Mouse (Mus musculus) c-Kit-negative CD71-positive TER-119-positive erythroid progenitor cells, embryonic 14.5 days (primary cell): Measurements from ENCODE around the gene Pin1.

Experiments used
- DNase-seq: peaks from one replicate; pipeline ENCODE4 v3.0.0-alpha.2; 2013; ENCODE audit warnings: low read depth, low spot score

The Pin1 gene

DNA sequence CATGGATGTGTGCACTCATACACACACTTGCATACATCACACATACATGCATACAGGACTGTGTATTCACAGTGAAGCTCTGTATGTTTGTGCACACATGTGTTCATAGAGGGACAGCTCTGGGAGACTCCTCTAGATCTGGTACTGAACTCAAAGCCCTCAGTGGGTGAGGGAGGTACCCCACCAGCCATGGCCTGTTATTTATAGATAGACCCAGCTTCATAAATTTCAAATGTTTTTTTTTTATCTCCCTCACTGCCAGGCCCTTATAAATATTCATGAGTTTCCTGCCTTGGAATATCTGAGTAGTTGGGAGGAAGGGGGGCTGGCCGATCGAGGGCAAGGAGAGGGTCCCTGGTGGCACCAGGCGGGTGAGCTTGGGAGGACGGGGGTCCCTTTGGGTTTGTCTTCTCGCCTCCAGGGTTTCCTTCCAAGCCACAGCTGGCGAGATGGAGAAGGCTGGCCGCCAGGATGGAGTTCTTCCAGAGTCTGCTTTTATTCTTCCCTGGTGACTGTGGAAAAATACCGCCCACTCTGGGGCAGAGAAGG, 52.0 kb downstream of the Pin1 start:
- DNase-seq, result no peak

DNA sequence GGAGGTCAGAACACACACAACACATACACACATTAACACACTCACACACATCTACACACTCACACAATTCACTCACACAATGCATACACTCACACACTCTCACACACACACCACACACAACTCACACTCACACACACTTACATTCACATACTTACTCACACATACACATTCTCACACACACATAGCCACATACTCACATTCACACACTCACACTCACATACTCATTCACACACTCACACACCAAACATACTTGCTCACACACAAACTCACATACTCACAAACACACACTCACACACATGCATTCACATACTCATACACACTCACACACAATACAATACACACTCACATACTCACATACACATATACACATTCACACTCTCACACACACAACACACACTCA, 53.5 kb downstream of the Pin1 start:
- DNase-seq, result no peak

DNA sequence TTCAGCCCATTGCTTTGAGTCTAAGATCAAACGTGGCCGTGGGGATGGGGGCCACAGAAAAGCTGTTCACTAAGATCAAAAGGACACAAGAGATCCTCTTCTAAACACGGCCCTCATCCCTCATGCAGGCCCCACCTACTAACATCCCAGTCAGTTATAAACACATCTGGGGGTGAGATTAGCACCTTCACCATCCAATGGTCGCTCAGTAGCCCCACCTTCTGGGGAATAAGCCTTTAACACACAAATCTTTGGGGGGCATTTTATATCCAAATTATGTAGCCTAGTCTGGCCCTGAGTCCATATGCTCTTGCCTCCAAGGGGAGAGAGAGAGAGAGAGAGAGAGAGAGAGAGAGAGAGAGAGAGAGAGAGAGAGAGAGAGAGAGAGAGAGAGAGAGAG, 54.1 kb downstream of the Pin1 start:
- no peak for DNase-seq

DNA sequence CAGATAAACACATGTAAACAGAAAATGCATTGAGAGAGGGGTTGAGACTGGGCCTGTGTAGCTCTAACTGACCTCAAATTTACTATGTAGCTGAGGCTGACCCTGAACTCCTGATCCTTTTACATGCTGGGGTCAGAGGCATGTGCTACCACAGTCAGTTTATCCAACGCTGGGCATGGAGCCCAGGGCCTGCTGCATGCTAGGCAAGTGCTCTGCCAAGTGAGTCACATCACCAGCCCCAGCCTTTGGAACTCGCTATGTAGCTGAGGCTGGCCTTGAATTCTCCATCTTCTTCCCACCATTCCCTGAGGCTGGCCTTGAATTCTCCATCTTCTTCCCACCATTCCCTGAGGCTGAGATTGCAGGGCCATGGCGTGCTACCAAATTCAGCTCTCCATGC, 58.6 kb downstream of the Pin1 start:
- DNase-seq, result no peak

DNA sequence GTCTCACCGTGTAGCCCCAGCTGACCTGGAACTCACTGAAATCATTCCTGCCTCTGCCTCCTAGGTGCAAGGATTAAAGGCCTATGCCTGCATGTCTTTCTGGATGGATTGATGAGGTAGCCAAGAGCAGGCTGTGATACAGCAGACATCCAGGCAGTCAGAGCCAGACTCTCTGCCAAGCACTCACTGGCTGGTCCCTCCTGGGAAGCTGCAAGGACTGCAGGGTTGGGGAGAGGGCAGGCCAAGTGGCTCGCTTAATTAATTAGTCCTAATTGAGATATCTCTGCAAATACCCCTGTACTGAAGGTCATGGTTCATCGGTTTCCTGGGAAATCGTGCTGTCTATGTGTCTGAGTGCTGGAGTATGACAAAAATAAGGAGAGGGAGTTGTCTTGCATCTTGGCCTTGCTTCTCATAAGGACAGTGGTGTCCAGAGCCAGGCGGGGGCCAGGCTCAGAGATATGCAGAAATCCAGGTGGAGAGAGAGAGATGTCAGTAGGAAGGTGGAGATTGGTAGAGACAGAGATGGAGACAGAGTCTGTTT, 61.1 kb downstream of the Pin1 start:
- no peak for DNase-seq

DNA sequence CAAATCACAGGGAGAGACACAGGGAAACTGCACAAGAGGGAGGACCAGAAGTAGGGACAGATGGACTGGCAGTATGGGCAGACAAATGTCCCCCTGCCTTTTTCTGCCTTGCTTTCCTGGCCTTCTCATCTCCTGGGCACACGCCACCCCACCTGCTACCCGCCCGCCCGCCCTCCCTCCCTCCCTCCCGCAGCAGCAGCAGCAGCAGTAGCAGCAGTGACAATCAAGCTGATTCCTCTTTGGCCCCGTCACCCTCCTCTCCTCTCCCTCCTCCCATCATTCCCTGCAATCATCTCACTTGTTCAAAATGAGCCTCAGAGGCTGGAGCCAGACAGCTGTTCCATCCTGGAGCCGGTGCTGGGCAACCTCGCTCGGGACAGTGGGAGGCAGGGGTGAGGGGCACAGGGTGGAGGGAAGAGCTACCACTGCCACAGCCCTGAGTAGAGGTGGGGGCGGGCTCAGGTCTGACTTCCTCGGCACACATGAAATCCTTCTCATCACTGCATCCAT, 61.6 kb downstream of the Pin1 start:
- DNase-seq, result no peak

DNA sequence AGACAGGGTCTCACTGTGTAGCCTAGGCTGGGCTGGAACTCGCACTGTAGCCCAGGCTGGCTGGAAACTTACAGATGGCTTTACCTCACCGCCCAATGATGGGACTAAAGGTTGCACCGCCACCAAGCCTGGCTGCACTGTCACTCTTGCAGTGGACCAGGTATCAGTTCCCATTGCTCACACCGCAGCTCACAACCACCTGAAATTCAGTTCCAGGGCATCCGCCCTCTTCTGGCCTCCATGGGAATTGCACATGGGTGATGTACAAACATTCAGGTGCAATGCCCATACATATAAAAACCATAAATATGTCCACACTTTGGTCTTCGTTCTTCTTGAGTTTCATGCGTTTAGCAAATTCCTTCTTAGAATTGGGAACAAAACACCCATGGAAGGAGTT, 63.4 kb downstream of the Pin1 start:
- DNase-seq, result peak; percentile 11
